9 mouse cellular contexts compared by ENCODE assay signal in the genomic region with DNA sequence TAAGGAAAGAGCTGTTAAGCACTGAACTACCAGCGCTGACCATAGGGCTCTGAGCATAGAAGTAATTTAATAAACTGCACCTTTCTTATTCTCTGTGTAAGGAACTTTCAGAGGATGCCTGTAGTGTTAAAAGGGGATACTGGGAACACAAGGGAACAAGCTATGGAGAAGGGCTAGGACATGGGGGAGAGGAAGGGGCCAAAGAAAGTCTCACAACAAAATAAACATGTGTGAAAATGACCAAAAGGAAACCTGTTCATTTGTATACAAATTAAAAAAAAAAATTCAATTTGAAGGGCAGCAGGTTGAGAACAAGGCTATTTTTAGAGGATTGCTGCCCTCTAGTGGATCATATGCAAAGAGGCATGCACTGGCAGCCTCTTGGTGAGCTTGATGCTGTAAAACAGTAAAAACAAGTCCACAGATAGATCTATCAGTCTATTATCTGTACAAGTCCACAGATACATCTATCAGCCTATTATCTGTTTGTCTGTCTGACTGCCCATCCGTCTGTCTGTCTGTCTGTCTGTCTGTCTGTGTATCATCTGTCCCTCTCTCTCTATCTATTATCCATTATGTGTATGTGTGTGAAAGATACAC. TPM values are rescaled to one million over a fixed set of nuclear protein-coding genes. Genes with fewer than 3 reads are reported as not detected.
DNase-seq lines count a peak whose midpoint lies in the region; ATAC-seq and TF ChIP-seq lines count a peak whose summit lies in the region.
"Had no signal": no experiment of that assay in that cellular context is flagged by ENCODE, and none has a peak within 500 bp of the region (broad histone marks: within the 10 kb centered on the region; RNA-seq: fewer than 3 reads in every experiment).

No protein-coding gene starts in this region.

- peak; percentile 62 to 75; a peak in 2 of 4 replicates for ATAC-seq in hematopoietic stem cell, adult 5-6 weeks (replicated peaks in 1 of 2; ENCODE audit: insufficient read depth in 1 of 2, low FRiP score in 2 of 2, low TSS enrichment in 1 of 2, low read depth in 1 of 2, poor library complexity in 2 of 2, severe bottlenecking in 2 of 2)

- no peak overlapping the region for H3K4me3 ChIP-seq in ES-E14 (ENCODE audit: insufficient read depth in 1 of 2, low read depth in 1 of 2, low read length in 2 of 2, poor library complexity in 1 of 2, severe bottlenecking in 1 of 2)
- H3K4me3 ChIP-seq: limb, embryonic 12.5 days had no signal

- H3K4me1 ChIP-seq in ES-E14 (ENCODE audit: control insufficient read depth in 2 of 2, insufficient read depth in 2 of 2, low read length in 2 of 2, poor library complexity in 1 of 2): no peaks in the 10 kb centered on the region
- H3K4me1 ChIP-seq: limb, embryonic 12.5 days had no signal

- H3K9me3 ChIP-seq in ES-E14 (ENCODE audit: control insufficient read depth, insufficient read depth, low read depth, low read length): no peaks in the 10 kb centered on the region
- H3K9me3 ChIP-seq: limb, embryonic 12.5 days had no signal

- H3K36me3 ChIP-seq in ES-E14 (ENCODE audit: control insufficient read depth, insufficient read depth, low read length, poor library complexity, severe bottlenecking): no peaks in the 10 kb centered on the region
- H3K36me3 ChIP-seq: limb, embryonic 12.5 days had no signal

- H3K9ac ChIP-seq in ES-E14 (ENCODE audit: insufficient read depth, low read depth, low read length, poor library complexity, severe bottlenecking): no peak overlapping the region
- H3K9ac ChIP-seq: limb, embryonic 12.5 days had no signal

- no peak overlapping the region for H3K27ac ChIP-seq in ES-E14 (ENCODE audit: insufficient read depth, low read depth, low read length, poor library complexity, severe bottlenecking)
- H3K27ac ChIP-seq: limb, embryonic 12.5 days had no signal

- DNase-seq in layer of hippocampus, adult 11-12 months (ENCODE audit: low spot score): peak; percentile 67
- DNase-seq in layer of hippocampus, postnatal 36 days: no peak
- no peak for DNase-seq in ES-E14 (ENCODE audit: low read depth, low spot score)
- peak; percentile 43 to 58 for DNase-seq in cerebellum, postnatal 25 days
- peak; percentile 49 for DNase-seq in layer of hippocampus, adult 9-11 months
- peak; percentile 2 to 44 for DNase-seq in natural killer cell, adult 2 months (ENCODE audit: low spot score in 2 of 2)
- no peak for DNase-seq in urinary bladder, postnatal 4 days (ENCODE audit: low spot score in 2 of 2)

- in situ Hi-C loops in ES-E14 (cut with MboI; ENCODE audit: low sequenced_read_pairs in 2 of 2, unreplicated experiment in 2 of 2): loop anchor here (10.0 to 25.0 kb wide), 3 partner anchors 153 to 828 kb away; a partner anchor contains a TSS

TF ChIP-seq in ES-E14, 5 proteins besides CTCF, POLR2A, EP300 and RAD21:
- TF ChIP-seq ZC3H11A (IDR thresholded peaks at IDR 0.05; ENCODE audit: borderline replicate concordance, low read depth, low read length) (peak; percentile 85), ZNF384 (IDR thresholded peaks at IDR 0.05; ENCODE audit: low read depth, low read length) (0 out of 2 replicates have a peak, but pooled peaks have one; percentile 27), HCFC1 (IDR thresholded peaks at IDR 0.05; ENCODE audit: borderline replicate concordance, insufficient read depth, low read length) (no peak), CHD2 (IDR thresholded peaks at IDR 0.05; ENCODE audit: low read depth, low read length) (no peak), MAFK (IDR thresholded peaks at IDR 0.05; ENCODE audit: insufficient read depth, low read depth, low read length) (no peak)
TF ChIP-seq in ES-E14: peak in this region for 2.

RNA-seq across cellular contexts. Expression of a gene that starts 53.8 kb away (rescaled TPM):
- total RNA-seq in layer of hippocampus, postnatal 36 days (2021): 10 to 100 TPM; 17.3 to 21.4 TPM
- total RNA-seq in ES-E14 (2012; rRNA removed): 0.76 and 1.1 TPM in 2 replicates
- total RNA-seq in hematopoietic stem cell, adult 5-6 weeks (2017): 0.19 TPM in 1 of 2 replicates, not detected in the other

Comparison
In these comparisons a context has a peak if more than half of its experiments do, and no peak if none do; other contexts are left out.
1. DNase-seq: peak in layer of hippocampus, adult 11-12 months (single experiment), cerebellum, postnatal 25 days (2 of 2), layer of hippocampus, adult 9-11 months (single experiment) and natural killer cell, adult 2 months (2 of 2); none in layer of hippocampus, postnatal 36 days (0 of 2), ES-E14 (single experiment) and urinary bladder, postnatal 4 days (0 of 2).